Mouse (Mus musculus) C2C12 (cell line): ENCODE data around the gene Prkcq.

Experiments used
- CEBPB ChIP-seq: IDR thresholded peaks from one replicate; pipeline ENCODE4 v1.6.1; 2011; ENCODE audit warnings: low read depth, mild to moderate bottlenecking, control low read depth, moderate library complexity
- CTCF ChIP-seq: IDR thresholded peaks from one replicate; pipeline ENCODE4 v1.5.1; 2011; ENCODE audit not compliant: control insufficient read depth, insufficient read depth, insufficient read length
- FOSL1 ChIP-seq: IDR thresholded peaks from one replicate; pipeline ENCODE4 v1.8.0; 2011; ENCODE audit warnings: mild to moderate bottlenecking, low read length; ENCODE audit not compliant: poor library complexity, insufficient read depth, severe bottlenecking
- MAX ChIP-seq: IDR thresholded peaks from one replicate; pipeline ENCODE4 v1.6.1; 2011; ENCODE audit warnings: mild to moderate bottlenecking, control low read depth
- MYOD1 ChIP-seq: IDR thresholded peaks from one replicate; pipeline ENCODE4 v1.6.1; 2011; ENCODE audit warnings: low read depth; ENCODE audit not compliant: control insufficient read depth, insufficient read length
- MYOG ChIP-seq: IDR thresholded peaks from one replicate; pipeline ENCODE4 v1.6.1; 2011; ENCODE audit not compliant: control insufficient read depth, insufficient read length; ENCODE audit errors: extremely low read depth
- USF1 ChIP-seq: IDR thresholded peaks from one replicate; pipeline ENCODE4 v1.6.1; 2011; ENCODE audit warnings: low read depth, mild to moderate bottlenecking, control low read depth, moderate library complexity

- TF ChIP-seq CTCF = no peak
- TF ChIP-seq MAX = no peak
- no peak for TF ChIP-seq MYOG
- no peak for TF ChIP-seq USF1
- TF ChIP-seq MYOD1 = no peak
- no peak for TF ChIP-seq CEBPB
- no peak for TF ChIP-seq FOSL1
These were observed 33.8 kb upstream of the Prkcq start for GRCm38 (mm10) chr2:11138076-11138475.
